Mouse (Mus musculus) kidney, postnatal 25 days (tissue): ENCODE results near the gene Lrsam1.
"Not testable (repeated sequence)": the region's sequence is repeated elsewhere in the genome, so short reads cannot be mapped to it uniquely, and the experiment has no call there.

Experiments used
- DNase-seq, 2 experiments: peaks; one replicate each; pipeline ENCODE4 v3.0.0; 2021; ENCODE audit warnings: mixed read lengths in 2 of 2

Lrsam1 gene

DNA sequence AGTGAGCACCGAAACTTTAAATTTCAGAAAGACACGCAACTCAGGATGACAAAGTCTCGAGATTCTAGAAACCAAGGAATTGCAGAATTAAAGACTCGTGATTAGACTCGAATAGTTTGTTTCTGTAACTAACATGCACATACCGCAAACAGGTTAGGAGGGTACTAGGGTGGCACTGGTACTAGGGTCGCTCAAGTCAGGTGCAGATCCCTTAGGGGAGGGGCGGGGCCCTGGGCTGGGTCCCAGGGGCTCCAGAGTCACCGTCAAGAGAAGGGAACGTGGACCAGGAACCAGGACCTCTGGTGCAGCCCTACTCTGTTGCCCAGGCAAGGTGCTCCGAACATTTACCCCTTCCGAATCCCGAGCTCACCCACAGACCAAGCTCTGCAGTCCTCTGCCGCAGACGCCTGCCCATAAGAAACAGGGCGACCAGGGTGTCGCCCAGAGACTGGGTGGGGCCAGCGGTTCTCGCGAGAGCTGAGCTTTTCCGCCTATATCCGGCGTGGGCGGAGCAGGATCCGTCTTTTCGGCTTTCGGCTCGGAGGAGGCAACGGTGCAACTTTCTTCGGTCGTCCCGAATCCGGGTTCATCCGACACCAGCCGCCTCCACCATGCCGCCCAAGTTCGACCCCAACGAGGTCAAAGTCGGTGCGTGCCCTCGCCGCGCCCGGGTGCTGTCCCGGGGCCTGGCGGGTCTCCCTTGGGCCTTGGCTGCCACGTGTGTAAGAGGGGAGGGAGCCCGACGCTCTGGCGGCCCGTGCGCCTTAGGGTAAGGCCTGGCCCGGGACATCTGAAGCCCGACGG is at the start of gene Lrsam1, which contains the start of gene Rpl12:
TSS of gene Lrsam1 (minus strand) at position 423 of the 804 bp plus-strand sequence.
TSS of gene Rpl12 (plus strand) at position 368 of the 804 bp plus-strand sequence.
- DNase-seq = peak; percentile 97

DNA sequence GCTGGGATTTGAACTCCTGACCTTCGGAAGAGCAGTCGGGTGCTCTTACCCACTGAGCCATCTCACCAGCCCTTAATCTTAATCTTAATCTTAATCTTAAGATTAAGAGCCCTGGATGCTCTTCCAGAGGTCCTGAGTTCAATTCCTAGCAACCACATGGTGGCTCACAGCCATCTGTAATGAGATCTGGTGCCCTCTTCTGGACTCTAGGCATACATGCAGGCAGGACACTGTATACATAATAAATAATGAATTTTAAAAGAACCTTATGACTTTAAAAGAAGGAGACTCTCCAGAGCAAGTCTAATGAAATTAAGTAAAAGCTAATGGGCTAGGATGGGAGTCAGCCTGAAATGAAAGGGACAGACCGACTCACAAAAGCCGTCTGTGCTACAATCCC is 47.6 kb upstream of the Lrsam1 start:
- not testable (repeated sequence) for DNase-seq

DNA sequence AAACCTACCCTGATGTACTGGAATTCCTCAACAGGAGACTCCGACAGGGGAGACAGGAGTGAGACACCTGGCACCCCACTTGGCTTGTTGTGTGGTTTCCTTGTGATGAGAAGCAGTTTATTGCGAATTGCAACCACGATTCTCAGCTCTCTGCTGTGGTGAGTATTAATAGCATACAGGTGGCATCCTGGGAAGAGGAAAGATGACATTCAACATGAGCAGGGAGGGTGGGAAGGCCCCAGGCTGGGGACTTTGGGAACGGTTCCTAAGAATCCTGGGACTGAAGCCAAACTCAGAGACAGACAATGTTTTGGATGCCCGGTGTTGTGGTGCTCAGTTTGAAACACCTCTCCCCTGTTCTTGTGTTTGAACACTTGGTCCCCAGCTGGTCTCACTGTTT is 43.6 kb upstream of the Lrsam1 start:
- DNase-seq = no peak

DNA sequence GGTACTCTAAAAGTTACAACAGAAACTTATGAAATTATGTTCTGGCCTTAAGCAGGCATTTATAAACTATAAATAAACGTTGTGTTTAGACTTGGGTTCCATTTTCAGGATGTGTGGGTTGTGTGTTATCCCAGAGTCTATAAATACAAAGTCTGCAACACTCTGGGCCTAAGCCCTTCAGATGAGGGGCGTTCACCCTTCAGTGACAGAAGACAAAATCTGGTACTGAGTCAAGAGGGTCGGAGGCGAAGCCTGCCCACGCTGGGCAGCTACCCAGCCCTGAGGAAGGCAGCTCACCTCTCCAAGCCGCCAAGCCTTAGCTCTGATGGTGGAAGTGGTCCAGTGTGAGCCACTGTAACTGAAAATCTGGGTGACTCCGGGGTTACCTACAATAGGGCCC is 40.7 kb upstream of the Lrsam1 start:
- DNase-seq = no peak

DNA sequence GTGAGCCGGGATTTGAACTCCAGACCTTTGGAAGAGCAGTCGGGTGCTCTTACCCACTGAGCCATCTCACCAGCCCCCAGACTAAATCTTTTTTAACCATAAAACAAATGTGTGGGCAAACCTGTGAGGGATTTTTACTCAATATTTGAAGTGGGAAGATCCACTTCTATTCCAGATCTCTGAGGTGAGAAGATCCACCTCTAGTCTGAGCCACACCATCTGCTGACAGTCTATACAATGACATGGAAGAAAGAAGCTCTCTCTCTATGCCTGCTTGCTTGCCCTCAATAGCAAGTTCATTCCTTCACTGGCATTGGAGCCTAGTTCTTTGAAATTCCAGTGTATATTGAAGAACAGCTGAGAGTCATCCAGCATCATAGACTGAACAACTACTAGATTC is 38.3 kb upstream of the Lrsam1 start:
- no peak for DNase-seq

DNA sequence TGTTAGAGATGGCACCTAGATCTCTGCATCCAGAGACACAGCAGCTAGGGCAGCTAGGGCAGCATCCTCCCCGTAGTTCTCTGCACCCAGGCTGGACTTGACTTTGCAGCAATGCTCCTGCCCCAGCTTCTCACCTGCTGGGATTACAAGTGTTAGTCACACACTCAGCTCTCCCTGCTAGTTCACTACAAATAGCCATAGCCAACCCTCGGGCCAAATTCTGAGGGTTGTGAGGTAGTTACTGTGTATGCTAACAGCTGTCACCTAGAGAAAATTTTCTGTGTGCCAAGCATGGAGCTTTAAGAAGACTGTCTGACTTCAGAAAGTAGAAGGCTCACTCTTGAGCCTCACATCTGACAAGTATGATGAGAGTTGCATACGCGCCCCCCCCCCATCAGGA is 36.4 kb upstream of the Lrsam1 start:
- no peak for DNase-seq

DNA sequence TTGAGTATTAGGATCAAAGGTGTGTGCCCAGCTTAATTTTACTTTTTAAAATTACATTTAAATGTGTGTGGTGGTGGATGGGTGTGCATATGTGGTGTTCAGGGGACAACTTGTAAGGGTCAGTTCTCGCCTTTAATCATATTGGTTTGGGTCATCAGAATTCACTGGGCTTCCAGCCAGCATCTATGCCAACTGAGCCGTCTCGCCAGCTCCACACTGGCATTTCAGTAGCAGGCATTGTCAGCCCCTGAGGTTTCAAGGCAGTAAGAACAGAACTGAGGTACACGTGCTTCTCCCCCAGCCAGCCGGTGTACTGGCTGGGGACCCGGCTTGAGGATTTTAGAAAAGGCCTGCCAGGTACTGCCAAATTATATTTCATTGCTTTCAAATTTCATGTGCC is 35.7 kb upstream of the Lrsam1 start:
- DNase-seq = no peak

DNA sequence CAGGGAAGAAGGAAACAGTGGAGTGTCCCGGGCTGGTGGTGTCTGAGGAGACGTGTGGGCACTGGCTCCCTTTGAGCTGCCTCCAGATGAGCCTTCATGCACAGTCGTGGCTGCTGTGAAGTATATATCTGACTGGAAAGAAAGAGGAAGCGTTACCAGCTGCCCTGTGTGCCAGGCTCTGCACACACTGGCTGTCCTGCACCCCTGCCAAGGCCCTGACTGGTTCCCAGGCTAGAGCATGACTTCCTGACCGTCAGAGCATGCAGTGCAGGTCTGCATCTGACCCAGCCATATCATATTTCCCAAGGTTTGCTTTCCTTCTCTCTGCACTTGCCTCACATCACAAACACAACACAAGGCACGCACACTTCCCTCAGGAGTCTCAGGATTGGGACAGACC is 30.7 kb upstream of the Lrsam1 start:
- no peak for DNase-seq

DNA sequence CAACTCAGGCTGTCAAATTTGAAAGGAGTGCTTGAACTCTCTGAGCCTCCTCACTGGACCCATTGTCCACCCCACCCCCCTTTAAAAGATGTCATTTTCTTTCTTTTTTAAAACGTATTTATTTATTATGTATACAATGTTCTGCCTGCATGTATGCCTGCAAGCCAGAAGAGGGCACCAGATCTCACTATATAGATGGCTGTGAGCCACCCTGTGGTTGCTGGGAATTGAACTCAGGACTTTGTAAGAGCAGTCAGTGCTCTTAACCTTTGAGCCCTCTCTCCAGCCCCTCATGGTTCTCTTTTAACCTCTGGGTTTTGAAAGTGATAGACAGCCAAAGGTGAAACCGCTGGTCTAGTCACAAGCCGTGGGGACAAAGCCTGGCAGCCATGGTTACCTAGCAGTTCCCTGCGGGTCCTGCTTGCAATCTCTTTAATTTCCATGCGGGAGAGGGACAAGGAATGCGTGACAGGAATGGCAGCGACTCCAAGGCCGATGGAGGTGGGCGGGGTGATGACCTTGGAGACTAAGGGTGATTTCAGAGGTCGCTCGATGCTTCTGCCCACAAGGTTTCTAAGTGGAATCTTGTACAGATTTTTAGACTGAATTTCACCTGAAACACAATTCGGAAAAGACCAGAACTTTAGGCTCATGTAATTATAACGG is 28.9 kb upstream of the Lrsam1 start:
- DNase-seq = no peak

DNA sequence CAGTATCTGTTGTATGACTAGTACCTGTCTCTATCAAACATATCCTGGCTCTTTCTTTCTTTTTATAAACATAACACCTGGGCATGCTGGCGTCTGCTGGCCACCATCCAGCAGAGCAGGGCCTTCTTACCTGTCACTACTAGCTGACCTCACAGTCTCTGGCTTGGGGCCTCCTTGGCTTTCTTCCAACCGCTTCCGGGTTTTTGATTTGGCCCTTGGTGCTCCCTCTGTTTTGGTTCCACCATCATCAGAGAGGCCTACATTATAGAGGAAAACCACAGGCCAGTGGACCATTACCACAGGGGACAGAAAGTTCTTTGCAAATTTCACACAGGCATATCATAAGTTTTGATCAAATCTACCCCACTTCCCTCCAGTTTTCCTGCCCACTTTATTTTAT is 28.0 kb upstream of the Lrsam1 start:
- peak in 1 of 2 experiments; percentile 40 for DNase-seq

DNA sequence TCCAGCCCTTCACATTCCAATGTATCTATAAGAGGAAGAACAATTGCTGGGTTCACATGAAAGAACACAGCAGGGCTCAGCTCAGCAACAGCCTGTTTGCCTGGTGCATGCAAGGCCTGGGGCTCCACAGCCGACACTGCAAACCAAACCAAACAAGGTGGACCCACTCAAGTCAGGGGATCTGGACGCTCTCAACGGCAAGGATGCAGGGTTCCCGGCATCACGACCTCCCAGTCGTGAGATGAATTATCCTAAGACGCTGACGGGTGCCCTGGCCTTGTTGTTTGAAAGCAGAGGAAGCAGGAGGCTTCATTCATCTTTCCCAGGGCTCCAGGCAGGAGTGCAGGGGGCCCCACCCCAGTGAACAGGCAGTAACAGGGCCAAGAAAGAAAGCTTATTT is 24.4 kb upstream of the Lrsam1 start:
- DNase-seq = no peak

DNA sequence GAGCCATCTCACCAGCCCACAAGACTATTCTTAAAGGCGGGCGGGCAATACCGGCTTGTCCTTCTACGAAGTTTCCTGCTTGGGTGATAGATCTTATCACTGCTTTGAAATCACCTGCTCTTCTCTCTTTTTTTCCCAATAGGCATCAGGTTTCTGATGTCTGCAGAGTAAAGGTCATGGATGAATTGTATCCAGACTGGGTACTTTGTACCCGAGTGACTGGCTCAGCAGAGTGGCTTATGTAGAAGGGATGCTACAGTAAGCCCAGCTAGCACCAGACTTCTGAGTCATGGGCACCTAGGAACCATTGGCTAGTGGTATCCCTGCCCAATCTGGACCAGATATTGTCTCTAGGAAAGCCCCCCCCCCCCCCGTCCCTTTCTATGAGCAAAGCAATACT is 22.2 kb upstream of the Lrsam1 start:
- no peak for DNase-seq

DNA sequence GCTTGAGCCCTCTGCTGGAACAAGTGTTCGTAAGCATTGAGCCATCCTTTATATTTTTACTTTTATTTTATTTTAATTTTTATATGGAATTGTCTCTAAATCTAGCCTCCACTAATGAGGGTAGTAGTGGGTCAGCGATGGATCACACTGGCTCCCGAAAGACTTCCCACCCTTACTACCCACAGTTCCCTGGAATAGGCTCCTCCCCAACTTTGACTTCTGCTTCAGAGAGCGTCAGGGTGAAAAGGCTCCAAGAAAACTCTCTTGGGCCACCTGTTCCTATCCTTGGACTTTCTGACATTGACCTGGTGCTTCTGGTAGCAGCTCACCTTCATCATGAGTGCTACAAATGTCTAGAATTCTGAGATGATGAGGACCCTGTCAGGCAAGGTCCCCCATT is 21.3 kb upstream of the Lrsam1 start:
- DNase-seq = no peak

DNA sequence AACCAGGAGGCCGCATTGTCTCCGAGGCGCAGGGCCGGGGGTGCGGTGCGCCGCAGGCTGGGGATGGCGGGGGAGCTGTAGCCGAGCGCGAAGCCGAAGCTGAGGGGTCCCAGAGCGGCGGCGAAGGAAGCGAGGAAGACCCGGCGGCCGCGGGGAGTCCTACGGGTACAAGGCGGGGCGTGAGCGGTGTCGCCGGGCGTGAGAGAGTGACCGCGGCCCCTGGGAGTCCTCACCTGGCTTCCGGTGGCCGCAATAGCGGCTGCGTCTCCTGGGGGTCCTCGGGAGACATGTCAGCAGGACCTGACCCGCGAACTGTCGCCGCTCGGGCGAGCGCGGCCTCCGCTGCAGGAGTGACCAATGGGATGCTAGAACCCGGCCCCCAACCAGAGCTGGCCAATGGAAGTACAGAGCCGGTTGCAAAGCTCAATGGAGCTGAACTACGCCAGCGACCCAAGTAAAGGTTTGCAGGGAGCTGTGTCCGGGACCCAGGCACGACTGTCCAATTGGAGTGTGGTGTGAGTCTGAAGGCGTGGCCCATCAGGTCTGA is 20.4 kb upstream of the Lrsam1 start, which contains the start of gene Slc2a8:
TSS of gene Slc2a8 (minus strand) at position 359 of the 547 bp plus-strand sequence.
- DNase-seq = peak; percentile 95 to 98

DNA sequence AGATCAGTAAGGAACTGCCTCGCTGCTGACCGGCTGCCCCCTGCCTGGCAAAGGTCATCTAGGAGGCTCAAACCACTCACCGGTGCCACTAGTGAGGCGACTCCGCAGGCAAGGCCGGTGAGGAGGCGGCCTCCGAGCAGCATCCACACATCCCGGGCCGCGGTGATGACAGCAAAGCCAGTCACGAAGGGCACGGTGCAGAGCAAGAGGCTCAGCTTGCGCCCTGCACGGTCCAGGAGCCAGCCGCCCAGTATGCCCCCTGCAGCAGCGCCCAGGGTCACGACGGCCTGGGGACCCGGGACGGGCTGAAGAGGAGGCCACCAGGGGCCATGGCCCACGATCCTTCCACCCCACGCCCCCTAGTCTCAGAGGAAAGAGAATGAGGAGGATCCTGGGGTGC is 19.9 kb upstream of the Lrsam1 start:
- DNase-seq = no peak

DNA sequence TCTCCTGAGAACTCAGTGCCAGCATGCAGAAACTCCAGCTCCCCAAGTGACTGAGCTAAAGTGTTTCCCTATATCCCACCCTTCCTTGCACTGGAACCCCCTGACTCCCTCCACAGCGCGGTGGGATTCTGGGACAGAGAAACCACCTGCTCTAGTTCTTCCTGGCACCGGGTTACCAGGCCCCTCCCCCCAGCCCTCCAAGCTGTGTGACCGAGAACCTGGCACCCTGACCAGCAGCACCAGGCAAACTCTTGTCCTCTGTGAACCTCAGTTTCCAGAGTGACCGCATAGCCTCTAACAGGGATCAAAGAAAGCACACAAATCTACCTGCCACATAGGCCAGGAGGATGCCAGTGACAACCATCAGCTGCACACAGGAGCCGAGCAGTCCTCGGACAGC is 18.3 kb upstream of the Lrsam1 start:
- DNase-seq = no peak

DNA sequence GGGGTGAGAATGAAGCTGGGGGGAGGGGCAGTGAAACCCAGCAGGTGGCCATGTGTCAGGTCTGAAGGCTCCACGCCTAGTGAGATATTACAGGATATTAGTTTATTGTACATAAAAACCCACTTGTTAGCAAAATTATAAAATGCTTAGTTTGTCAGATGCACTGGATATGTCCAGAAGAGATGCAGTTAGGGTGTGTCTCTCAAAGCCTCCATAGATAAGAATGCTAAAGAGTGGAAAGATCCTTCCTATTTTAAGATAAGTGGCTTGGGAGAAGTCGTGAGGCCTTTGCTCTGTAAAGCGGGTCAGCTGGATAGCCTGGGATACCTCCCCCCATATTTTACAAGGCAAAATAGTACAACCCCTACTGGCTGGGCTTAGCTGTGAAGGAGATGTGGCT is 17.3 kb upstream of the Lrsam1 start:
- no peak for DNase-seq

DNA sequence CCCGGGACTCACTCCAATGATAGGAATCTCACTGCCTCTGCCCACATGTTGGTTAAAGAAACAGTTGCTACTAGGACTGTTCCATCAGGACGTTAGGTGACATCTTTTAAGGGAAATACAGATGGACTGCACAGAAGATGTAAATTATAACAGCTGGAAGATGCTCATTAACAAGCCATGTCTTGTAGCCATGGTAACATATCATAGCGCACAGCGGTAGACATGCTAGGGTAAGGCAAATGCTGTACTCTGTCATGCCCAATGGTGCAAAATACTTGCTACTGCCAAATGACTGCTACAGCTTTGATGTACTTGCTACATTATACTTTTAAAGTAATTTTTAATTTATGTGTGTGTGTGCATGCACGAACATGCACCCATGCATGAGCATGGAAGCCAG is 15.7 kb upstream of the Lrsam1 start:
- DNase-seq = no peak

DNA sequence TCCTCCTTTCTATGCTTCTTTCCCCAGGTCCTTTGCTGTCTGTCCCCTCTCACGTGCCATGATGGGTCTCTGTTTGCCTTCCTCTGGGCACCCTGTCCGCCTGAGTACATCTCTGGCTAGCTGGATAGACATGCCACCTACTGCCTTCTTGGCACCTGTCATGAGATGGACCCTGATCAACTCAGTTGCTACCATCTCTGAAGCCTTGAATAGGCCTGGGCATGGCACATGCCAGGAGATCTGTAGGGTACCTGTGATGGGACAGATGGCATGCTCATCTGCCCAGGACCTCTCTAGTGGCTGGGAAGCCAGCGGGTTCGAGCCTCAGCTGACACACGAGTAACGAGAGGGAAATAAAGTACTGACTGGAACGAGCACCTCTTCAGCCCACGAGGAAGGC is 12.8 kb upstream of the Lrsam1 start:
- no peak for DNase-seq

DNA sequence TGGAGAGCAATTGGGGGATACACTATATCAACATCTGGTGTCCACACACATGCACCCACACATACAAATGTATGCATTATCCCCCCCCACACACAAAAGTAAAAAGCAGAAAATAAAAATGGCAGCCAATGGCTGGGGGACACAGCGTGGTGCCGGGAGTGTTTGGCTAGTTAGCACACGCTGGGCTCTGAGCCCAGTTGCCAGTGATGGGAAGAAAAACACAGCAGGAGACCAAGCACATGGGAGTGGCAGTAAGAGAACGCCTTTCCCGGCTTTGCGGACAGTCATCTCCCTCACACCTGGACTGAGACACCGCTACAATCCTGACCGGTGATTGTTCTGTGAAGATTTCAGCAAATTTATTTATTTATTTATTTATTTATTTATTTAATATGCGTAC is 9.8 kb upstream of the Lrsam1 start:
- DNase-seq = no peak

DNA sequence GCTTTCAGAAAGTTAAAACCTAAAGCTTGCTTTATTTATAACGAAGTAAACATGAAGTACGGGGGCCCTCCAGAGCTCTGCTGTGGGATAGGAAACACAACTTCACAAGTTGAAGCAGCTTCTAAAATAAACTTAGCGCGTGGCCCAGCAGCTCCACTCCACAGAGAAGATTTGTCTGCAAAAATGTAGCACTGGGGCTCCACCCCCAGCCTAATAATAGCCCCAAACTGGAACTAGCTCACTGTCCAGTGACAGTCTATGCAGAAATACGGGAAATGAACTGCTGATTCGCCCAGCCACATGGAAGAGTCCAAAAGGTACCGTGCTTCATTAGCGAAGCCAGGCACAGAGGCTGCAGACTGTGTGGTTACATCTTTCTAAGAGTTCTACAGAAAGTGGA is 7.9 kb upstream of the Lrsam1 start:
- DNase-seq = no peak

DNA sequence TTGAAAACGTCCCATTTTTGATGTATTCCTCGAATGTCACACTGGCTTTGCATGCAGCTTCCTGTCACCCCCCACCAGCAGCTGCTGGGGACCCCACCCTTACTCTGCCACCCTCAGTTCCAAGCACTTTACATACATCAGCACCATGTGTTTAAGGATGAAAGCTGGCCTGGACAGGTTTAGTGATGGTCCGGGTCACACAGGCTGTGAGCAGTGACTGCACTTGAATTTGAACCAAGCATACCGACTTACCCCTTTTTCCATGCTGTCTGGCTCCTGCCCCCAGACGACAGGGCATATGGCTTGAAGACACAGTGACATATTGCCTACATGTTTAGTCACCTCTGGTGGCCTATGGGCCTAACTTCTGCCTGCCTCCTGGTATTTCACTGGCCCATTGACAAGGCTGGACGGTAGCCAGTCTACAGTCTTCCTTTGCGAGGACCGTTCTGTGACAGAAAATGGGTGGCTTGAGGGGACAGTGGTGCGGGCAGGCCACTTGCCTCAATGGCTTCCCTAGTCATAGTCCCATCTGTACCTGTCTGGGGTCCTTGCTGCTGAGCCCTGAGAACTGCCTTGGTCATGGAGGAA is 6.7 kb upstream of the Lrsam1 start:
- no peak for DNase-seq
